Mouse (Mus musculus) cerebellum, adult 2 months (tissue): ENCODE results near the gene Cyp4f39.

Experiments used
- CTCF ChIP-seq: fragments of 200-500 bp; IDR thresholded peaks from 2 replicates; pipeline ENCODE4 v1.5.1; 2011; ENCODE audit warnings: low read depth, mild to moderate bottlenecking, control low read depth, low read length, moderate library complexity, borderline replicate concordance; ENCODE audit not compliant: insufficient read depth
- POLR2A ChIP-seq: fragments of 200-500 bp; IDR thresholded peaks from 2 replicates; pipeline ENCODE4 v1.6.1; 2011; ENCODE audit warnings: low read length, control low read depth, borderline replicate concordance; ENCODE audit not compliant: insufficient read depth

GRCm38 (mm10) chr17:32477204-32477603, 24.7 kb downstream of the Cyp4f39 start:
- TF ChIP-seq CTCF (no peak), POLR2A (no peak)
